Mouse (Mus musculus) retina, postnatal 1 day (tissue): ENCODE data around the gene Tmem145.

Experiments
- DNase-seq: peaks from one replicate; pipeline ENCODE4 v3.0.0-alpha.2; 2012

Tmem145 gene

DNA sequence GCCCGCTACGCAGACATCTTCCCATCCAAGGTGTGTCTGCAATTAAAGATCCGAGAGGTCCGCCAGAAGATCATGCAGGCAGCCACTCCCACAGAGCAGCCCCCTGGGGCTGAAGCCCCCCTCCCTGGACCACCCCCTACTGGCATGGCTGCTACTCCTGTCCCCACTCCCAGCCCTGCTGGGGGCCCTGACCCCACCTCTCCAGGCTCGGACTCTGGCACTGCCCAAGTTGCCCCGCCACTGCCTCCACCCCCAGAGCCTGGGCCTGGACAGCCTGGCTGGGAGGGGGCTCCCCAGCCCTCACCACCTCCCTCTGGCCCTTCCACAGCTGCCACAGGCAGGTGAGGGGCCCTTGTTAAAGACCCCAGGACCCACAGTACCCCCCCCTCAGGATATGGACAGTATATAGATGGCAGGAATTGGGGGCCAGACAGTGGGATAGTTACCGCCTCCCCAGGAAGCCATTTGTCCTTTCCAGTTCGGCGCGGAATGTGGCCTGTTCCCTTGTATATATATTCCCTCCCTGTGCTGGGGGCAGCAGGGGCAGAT, 12.6 kb upstream of the Tmem145 start:
- no peak for DNase-seq

DNA sequence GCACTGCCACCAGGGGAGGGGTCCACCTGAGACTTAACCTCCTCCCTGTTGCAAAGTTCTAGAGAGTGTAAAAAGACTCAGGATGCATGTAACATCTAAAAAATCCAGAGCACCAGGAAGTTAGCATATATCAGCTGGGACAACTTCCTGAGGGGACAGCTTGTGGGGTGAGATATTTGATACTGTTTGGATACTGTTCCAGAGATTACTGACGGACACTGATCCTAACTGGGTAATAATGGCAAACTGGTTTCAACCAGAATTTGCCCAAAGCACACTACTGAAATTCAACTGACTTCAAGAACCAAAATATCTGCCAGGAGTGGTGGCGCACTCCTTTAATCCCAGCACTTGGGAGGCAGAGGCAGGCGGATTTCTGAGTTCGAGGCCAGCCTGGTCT, 11.4 kb upstream of the Tmem145 start:
- no peak for DNase-seq

DNA sequence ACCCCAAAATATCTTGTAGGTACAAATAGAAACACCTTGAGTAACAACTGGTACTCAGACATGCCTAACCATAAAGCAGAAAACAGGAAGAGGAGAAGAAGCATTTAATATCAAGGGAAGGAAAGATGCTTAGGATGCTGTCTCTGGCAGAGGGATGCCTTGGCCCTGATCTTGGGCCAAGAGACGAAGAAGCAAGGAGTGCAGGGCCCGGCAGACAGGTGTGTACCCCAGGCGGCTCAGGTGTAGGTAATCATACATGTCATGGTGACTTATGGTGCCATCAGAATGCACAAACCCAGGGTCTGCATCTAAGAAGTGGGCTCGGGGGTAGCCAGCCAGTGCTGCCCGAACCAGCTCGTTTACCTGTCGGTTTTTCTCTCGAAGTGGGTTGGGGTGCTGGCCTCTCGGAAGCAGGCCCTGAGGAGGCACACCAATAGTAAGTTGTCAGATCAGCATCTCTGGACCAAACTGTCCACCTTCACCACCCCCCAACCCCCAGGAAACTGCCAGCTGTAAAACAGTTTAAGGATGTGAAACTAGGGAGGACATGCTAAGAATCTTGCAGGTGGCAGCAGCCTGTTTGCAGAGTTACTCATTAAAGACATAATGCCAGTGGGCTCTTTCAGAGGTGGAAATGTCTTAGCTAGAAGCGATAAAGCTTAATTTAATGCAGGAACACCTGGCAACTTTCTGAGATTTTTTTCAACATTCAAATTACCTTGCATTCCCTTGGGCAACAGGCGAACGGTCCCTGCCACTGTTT, 10.8 kb upstream of the Tmem145 start:
- DNase-seq = no peak

DNA sequence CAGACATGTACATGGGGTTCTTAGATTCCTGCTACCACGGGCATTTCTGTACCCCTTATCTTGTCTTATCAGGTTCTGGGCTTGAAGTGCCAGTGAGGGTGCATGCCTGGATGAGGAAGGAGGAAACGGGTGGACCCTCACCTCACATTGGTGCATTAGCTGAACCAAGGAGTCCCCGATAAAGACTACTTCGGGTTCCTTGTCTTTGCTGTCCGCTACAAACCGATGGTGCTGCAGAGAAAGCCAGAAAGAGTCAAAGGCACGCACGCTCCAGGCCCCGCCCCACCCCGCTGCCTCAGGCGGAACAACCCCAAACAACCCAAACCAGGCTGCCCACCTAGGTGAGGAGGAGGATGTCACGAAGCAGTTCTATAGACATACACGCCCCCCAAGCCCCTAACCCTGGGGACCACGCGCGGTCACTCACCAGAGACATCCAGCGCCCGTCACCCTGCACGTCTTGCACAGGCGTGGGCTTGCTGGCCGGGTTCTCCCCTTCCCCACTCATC, 8.9 kb upstream of the Tmem145 start:
- DNase-seq = no peak

DNA sequence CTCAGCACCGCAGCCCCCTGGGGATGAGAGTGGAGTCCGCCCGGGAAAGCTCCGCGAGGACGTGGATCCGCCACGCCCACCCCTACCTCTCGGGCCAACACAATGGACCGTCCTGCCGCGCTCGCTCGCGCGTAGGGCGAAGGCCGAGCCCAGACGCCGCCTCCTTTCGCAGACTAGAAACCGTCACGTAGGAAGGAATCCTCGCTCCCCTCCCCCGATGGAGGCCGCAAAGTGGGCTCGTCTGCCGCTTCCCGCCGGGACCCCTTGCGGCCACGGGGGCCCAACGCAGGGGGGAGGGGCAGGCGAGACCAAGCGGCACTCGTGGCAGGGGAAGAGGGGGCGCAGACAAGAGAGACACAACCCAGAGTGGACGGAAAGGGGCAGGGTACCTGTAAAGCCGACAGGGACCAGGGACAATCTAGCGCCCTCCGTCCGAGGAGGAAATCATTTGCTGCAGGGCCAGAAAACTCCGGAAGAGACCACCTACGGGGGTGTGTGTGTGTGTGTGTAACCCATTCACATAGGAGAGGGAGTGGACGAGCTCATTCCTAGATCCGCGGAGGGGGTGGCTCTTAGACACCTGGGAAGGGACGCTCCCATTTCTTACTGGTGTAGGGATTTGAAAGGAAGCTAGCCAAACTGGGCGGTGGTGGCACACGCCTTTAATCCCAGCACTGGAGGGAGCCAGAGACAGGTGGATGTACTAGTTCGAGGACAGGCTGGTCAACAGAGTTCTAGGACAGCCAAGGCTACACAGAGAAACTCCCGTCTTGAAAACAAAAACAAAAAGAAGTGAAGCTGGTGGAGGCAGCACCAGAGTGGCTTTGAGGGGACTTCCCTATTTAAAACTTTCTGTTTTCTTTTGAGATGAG, 8.2 kb upstream of the Tmem145 start, which contains the start of gene Pafah1b3:
Pafah1b3 (minus strand) TSS at position 533 of the 872 bp plus-strand sequence.
- DNase-seq = peak; percentile 99

DNA sequence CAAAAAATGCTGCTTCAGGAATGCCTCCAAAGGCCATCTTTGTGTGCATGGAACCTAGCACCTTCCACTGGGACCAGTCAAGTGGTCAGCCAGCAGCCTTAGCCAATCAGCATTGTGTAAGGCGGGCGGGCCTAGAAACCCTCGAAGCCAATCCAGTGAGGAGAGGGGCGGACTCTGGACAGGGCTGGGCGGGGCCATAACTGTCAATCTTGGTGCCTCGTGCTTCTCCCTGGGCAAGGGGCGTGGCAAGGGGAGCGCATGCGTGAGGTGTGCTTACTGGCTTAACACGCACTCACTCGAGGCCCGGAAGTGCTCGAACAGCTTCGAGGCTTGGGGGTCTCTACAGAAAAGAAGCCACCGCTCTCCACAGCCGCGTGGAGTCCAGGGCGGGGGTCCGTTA, 4.8 kb upstream of the Tmem145 start, which contains the start of gene Prr19:
Prr19 (plus strand) TSS at position 349 of the 400 bp plus-strand sequence.
- peak; percentile 86 for DNase-seq

DNA sequence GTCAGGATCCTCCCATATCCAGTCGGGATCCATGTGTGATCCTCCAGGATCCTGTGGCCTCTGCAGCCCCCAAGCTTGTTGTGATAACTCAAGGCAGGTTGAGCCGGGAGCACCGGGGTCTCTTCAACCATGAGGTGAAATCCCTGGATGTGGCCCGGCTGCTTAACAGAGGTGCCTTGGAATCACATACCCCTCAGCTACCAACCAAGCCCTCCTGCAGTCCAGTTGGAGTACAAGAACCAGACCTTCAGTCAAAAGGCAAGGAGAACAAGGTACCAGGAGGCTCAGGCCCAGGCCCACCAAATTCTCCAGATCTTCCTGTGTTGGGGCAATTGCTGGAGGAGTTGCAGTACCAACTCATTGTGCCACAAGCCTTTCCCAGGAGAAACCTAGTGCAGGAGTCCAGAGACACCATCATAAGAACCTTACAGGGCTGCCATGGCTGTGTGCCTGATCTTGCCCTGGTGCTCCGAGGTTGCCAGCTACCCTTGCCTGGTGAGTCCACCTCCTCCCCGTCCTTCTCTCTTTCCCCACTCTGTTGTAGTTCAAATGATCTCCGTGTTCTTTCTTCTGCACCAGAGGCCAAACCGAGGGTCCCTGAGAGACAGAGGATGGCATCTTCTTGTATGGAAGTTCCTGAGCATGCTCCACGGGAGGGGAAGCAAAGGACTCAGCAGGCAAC, 2.8 kb upstream of the Tmem145 start:
- no peak for DNase-seq

DNA sequence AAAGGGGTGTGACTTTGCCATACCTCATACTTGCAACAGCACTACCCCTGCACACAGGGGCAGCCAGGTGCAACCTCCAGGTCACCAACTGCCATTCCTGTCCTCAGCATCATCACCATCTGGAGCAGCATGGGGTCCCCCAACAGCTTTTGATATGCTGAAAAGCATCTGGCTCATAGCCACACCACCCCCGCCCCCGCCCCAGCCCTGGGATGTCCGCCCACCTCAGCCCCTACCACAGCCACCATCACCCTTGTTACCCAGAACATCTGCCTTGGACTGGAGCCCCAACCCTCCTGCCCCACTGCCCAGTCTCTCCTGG, 2.3 kb upstream of the Tmem145 start:
- no peak for DNase-seq

DNA sequence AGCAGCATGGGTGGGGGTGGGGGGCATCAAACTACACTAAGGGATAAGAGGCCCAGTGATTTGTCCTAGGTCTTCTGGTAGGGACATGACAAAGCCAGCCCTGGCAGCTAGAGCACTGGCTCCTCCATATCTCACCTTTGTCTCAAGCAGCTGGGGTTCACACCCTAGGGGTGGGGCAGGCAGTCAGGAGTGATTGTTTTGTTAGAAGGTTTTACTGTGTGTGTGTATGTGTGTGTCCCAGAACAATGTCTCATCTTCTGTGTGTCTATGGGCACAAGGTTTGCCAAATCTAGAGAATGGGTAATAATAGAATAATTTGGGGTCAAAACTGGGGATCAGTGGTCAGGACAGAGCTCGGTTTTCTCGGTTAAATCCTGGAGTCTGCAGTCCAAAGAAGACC, 425 bp upstream of the Tmem145 start:
- no peak for DNase-seq

DNA sequence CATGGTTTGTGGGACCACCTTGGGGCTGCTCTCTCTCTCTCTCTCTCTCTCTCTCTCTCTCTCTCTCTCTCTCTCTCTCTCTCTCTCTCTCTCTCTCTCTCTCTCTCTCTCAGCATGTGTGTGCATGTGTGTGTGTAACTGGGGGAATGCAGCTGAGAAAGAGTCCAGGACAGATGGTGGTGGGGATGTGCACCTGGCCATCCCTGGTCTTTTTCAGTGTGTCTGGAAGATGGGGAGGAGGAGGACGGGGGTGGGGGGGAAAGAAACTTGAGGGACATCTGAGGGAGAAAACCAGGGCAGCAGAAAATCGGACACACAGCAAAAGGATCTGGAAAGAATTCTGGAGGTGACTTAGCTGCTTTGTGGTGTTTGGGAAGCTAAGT, 699 bp downstream of the Tmem145 start:
- DNase-seq = no peak

DNA sequence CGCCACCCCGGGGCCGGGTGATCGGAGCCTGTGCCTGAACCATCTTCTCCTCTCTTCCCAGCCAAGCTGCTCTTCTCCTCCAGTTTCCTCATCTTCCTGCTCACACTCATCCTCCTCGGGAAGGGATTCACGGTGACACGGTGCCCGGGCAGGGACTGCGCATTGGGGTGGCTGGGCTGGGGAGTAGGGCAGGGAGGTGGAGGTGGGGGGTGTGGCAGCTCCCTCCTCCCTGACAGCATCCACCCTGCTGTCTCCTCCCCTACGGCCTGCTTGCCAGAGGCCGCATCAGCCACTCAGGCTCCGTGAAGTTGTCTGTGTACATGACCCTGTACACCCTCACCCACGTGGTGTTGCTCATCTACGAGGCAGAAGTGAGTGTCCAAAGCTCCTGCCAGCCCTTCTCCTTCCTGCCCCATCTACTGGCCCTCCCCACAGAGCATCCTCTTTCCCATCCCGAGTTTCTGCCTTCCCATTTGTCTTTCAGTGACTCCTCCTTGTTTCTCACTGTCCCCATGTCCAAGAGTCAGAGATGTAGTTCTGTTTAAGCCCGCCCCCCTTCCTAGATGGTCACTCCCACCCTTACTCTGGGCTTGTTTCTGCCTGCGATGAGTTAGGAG, 2.9 kb downstream of the Tmem145 start:
- no peak for DNase-seq

DNA sequence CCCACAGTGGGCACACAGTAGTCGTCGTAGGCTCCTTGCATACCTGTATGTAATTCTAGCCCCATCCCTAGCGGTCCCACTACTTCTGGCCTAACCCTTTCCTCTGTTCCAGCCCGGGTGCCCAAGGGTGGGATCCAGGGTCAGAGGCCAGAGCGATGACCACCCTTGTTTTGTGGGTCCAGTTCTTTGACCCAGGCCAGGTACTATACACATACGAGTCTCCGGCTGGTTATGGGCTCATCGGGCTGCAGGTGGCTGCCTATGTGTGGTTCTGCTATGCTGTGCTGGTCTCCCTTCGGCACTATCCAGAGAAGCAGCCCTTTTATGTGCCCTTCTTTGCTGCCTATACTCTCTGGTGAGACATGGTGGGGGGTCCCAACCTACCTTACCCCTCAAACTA, 3.5 kb downstream of the Tmem145 start:
- DNase-seq = no peak

DNA sequence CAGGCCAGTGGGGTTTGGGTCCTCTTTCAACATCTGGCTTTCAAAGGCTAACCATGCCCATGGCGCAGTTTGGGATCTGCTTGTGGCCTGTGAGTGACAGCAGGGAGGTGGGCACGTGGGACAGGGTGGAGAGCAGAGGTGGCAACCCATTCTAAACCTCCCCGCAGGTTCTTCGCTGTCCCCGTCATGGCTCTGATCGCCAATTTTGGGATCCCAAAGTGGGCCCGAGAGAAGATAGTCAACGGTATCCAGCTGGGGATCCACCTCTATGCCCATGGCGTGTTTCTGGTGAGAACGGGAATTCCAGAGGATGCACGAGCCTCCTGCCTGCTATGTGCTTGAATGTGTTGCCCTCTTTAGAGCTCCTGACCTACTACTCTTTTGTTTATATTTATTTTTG, 5.3 kb downstream of the Tmem145 start:
- DNase-seq = no peak

DNA sequence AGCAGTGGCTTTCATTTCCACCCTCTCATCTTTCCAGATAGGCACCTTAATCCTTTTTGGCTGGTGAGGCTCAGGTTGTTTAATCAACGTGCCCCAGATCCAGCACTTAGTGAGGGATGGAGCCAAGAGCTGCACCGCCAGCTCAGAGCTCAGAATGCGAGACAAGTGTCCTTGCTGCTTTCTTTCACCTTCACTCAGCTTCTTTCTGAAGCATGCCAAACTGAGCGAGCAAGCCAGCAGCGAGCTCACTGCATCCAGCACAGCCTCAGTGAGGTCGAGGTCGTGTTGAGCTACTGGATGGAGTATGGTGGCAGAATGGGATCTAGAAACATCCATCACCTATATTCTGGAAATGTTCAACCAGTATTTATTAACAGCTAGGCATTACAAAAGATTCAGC, 7.4 kb downstream of the Tmem145 start:
- no peak for DNase-seq

DNA sequence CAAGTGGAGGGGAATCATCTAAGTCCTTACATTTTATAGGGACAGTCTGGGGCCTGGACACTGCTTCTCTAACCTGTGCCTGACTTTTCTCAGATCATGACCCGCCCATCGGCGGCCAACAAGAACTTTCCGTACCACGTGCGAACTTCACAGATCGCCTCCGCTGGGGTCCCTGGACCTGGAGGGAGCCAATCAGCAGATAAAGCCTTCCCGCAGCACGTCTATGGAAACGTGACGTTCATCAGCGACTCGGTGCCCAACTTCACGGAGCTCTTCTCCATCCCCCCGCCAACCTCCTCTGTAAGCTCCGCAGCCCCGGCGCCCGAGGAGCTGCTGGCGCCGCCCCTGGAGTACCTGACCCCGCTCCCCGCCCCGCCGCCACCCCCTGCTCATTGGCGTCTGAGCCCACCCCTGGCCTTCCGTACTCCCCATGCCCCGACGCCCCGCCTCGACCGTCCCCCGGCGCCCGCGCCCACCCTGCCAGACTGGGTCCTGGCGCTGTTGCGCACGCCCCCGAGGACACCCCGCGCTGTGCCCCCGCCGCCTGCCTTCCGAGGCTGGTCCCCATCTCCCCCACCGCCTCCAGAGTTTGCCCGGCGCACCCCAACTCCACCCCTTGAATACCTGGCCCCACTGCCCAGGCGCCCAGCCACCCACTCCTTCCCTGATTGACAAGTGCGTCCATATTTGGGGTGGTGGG, 8.8 kb downstream of the Tmem145 start:
- peak; percentile 37 for DNase-seq

DNA sequence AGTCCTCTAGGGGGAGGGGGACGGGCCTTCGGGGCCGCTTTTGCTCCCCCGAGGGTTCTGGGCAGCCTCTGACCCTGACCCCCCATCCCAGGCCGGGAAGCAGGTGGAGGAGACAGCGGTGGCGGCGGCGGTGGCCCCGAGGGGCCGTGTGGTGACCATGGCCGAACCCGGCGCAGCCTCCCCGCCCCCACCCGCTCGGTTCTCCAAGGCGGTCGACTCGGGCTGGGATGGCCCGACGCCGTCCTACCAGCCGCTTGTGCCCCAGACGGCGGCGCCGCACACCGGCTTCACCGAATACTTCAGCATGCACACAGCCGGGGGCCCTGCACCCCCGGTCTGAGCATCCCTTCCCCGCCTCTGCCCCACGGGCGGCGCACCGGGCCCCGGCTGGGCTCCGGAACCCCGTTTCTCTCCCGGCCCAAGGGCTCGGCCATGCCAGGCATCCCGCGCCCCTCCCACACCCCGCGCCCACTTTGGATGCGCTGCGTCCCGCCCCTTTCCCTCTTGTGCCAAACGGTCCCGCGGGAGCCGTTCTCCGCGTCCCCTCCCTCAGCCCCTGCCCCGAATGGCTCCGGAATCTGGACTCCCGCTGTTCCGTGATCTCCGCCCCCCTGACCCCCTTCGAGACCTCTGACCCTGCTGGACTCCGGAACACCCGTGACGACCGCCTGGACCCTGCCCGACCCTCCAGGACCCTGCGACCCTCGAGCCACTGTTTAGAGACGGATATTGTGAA, 9.6 kb downstream of the Tmem145 start:
- DNase-seq = peak; percentile 48

DNA sequence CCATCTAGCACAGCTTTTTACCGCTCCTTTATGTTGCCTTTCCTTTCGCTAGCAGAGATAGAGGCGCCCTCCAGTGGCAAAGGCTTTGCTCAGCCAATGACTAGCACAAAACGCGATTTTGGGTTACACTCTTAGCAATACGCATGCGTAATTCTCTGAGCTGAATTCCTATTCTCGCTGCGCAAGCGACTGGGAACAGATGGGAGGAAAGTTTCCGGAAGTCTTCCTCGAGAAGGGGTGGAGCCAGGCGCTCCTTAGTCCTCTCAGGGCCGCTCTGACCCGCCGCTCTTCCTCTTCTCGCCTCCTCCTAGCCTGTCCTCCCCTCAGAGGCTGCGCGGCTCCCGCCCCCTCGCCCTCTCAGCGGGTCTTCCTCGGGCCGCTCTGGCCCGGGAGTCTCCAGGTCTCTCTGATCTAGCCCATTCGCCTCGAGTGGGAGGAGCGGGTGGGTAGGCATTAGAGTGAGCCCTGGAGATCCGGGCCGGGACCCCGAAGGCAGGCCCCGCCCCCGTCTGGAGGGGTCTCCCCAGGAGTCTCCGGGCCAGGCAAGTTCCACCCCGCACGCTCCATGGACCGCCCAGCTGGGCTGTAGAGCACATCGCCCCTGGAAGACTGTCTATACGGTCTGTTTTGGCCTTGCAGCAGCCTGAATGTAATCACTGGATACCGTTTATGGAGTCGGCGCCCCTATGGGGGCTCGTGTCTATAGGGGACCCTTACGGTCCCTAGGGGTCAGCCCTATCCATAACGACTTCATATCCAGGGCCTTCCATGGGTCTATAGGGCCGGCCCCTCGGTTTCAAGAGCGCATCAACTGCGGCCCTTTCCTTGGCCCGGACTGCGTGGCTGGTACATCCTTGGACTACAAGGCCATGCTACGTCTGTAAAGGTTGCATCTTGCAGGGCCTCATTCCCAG, 10.9 kb downstream of the Tmem145 start, which contains the start of gene Megf8:
Megf8 (plus strand) TSS at position 633 of the 914 bp plus-strand sequence.
- DNase-seq = peak; percentile 100

DNA sequence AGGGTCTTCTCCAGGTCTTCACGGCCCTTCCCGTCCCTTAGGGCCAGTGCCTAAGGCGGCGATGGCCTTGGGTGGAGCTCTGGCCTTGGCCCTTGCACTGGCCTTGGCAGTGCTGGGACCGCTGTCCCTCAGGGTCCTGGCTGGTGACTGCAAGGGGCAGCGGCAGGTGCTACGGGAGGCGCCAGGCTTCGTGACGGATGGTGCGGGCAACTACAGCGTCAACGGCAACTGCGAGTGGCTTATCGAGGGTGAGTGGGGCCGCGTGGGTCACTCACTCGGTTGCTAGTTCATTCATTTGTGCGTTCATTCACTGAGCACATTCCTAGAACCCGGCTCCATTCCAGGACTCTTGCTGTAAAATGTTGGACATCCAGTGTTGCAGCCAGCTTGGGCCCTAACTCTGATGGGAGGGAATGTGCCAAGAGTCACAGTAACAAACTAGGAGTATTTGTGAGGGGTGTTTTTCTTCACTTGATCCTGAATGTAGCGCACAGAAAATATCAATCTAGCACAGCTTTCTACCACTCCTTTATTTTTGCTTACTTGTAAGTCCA, 11.6 kb downstream of the Tmem145 start:
- DNase-seq = no peak

DNA sequence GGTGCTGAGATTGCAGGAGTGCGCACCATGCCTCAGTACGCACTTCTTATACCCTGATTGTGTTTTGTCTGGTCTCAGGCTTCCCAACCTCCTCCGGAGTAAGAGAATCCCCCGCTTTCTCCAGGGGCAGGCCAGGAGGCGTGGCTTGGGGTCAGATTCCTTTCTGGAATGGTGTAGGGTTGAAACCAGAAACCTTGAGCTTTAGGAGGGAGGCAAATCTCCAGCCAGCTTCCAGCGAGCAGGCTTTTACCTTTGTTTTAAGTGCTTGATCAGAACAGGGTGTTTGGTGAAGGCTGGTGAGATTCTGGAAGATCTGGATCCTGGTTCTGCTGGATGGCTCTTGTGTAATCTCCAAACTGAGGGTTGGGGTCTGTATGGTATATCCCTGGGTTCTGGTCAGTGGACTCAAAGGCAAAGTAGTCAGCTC, 16.2 kb downstream of the Tmem145 start:
- DNase-seq = peak; percentile 48

DNA sequence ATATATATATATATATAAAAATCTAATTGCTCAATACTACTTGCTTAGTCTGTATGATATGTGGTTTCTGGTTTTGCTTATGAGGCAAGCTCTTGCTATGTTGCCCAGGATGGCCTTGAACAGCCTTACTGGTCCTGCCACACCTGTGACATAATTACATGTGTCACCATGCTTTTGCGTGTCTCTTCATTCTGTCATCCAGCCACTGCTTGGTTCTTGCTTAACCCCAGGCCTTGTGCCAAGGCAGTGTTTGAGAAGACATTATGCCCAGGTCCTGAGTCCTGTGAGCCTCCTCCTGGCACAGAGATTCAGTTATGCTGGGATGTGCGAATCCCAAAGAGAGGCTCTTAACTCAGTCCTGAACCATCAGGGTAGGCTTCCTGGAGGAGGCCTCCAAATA, 17.3 kb downstream of the Tmem145 start:
- DNase-seq = no peak
